Mouse (Mus musculus) CH12.LX (cell line): ENCODE results near the gene Ddt.

Experiments used
- CTCF ChIP-seq, 2 experiments: IDR thresholded peaks in 1 of 2; conservative IDR thresholded peaks in 1 of 2; 2 replicates each; pipeline ENCODE4 v1.5.1; 2011 to 2012; ENCODE audit warnings: low read depth in 2 of 2, low read length in 2 of 2, improper control_type of control experiment in 1 of 2, inconsistent platforms in 1 of 2, mild to moderate bottlenecking in 1 of 2, moderate library complexity in 1 of 2
- ETS1 ChIP-seq: conservative IDR thresholded peaks from 2 replicates; pipeline ENCODE4 v1.6.1; 2012; ENCODE audit warnings: low read depth, mild to moderate bottlenecking, inconsistent platforms, low read length, improper control_type of control experiment, moderate library complexity
- JUN ChIP-seq: IDR thresholded peaks from 2 replicates; pipeline ENCODE4 v1.6.1; 2011; ENCODE audit warnings: low read depth, mild to moderate bottlenecking, low read length, improper control_type of control experiment, moderate library complexity; ENCODE audit not compliant: insufficient read depth
- JUND ChIP-seq: conservative IDR thresholded peaks from 2 replicates; pipeline ENCODE4 v1.6.1; 2011; ENCODE audit warnings: low read depth, low read length, improper control_type of control experiment
- MEF2A ChIP-seq: IDR thresholded peaks from 2 replicates; pipeline ENCODE4 v1.6.1; 2014; ENCODE audit warnings: low read depth, mild to moderate bottlenecking, inconsistent platforms, low read length, improper control_type of control experiment, borderline replicate concordance
- MXI1 ChIP-seq: IDR thresholded peaks from 2 replicates; pipeline ENCODE4 v1.6.1; 2011; ENCODE audit warnings: mild to moderate bottlenecking, low read depth, low read length, improper control_type of control experiment
- POLR2A ChIP-seq: IDR thresholded peaks from 2 replicates; pipeline ENCODE4 v1.6.1; 2011; ENCODE audit warnings: low read depth, mild to moderate bottlenecking, improper control_type of control experiment, low read length
- SMC3 ChIP-seq: IDR thresholded peaks from 2 replicates; pipeline ENCODE4 v1.6.1; 2011; ENCODE audit warnings: low read depth, low read length, improper control_type of control experiment
- TBP ChIP-seq: conservative IDR thresholded peaks from 2 replicates; pipeline ENCODE4 v1.6.1; 2011; ENCODE audit warnings: low read depth, low read length, improper control_type of control experiment

GRCm38 (mm10) chr10:75740866-75741265 is 32.3 kb downstream of the Ddt start:
- no peak for TF ChIP-seq TBP
- TF ChIP-seq CTCF (conservative IDR thresholded peaks at IDR 0.05 in 1 of 2, IDR thresholded peaks at IDR 0.05 in 1 of 2; ENCODE audit: low read depth in 2 of 2, low read length in 2 of 2) = no peak
- no peak for TF ChIP-seq MXI1
- no peak for TF ChIP-seq MEF2A
- no peak for TF ChIP-seq SMC3
- TF ChIP-seq ETS1 = no peak
- TF ChIP-seq JUND = no peak
- no peak for TF ChIP-seq POLR2A
- no peak for TF ChIP-seq JUN
